Mouse (Mus musculus) midbrain, embryonic 14.5 days (tissue): Measurements from ENCODE around the gene Usp8. TPM values are rescaled to one million over a fixed set of nuclear protein-coding genes. Genes with fewer than 3 reads are reported as not detected.

ENCODE experiments used
- ATAC-seq: fragments of 200-750 bp; cut with Nextera tagmentation; 2 replicates; pipeline ENCODE4 v1.8.0; 2017; ENCODE audit warnings: moderate number of reproducible peaks, moderate library complexity; ENCODE audit not compliant: low FRiP score, low TSS enrichment
- DNase-seq: peaks from one replicate; pipeline ENCODE4 v3.0.0-alpha.2; 2015
- H3K27ac ChIP-seq: fragments of 300-500 bp; sonication (generic); replicated peaks from 2 replicates; pipeline ENCODE4 v1.5.1; 2014; ENCODE audit warnings: mild to moderate bottlenecking, low read depth, low read length, moderate library complexity
- H3K27me3 ChIP-seq: fragments of 300-500 bp; sonication (generic); 2 replicates; pipeline ENCODE4 v1.6.1; 2014; ENCODE audit warnings: low read length, control low read depth, mixed read lengths; ENCODE audit not compliant: control insufficient read depth, insufficient read depth
- H3K36me3 ChIP-seq: fragments of 300-500 bp; sonication (generic); 2 replicates; pipeline ENCODE4 v1.6.1; 2014; ENCODE audit warnings: low read length, control low read depth; ENCODE audit not compliant: control insufficient read depth, insufficient read depth
- H3K4me1 ChIP-seq: fragments of 300-500 bp; sonication (generic); 2 replicates; pipeline ENCODE4 v1.6.1; 2014; ENCODE audit warnings: mild to moderate bottlenecking, antibody characterized with exemption, low read length, control low read depth; ENCODE audit not compliant: control insufficient read depth, insufficient read depth
- H3K4me2 ChIP-seq: fragments of 300-500 bp; sonication (generic); 2 replicates; pipeline ENCODE4 v1.6.1; 2014; ENCODE audit warnings: mild to moderate bottlenecking, low read length, moderate library complexity
- H3K4me3 ChIP-seq: fragments of 300-500 bp; sonication (generic); replicated peaks from 2 replicates; pipeline ENCODE4 v1.5.1; 2014; ENCODE audit warnings: low read depth, low read length
- H3K9ac ChIP-seq: fragments of 300-500 bp; sonication (generic); replicated peaks from 2 replicates; pipeline ENCODE4 v1.6.1; 2014; ENCODE audit warnings: mild to moderate bottlenecking, low read length, moderate library complexity
- H3K9me3 ChIP-seq: fragments of 300-500 bp; sonication (generic); 2 replicates; pipeline ENCODE4 v1.6.1; 2016; ENCODE audit warnings: low read length, control low read depth, mixed read lengths; ENCODE audit not compliant: control insufficient read depth
- WGBS: fragments of 180-500 bp; shearing (Covaris S2); extraction: QIAGEN DNeasy Blood & Tissue Kit; methylation state at CpG from one replicate; pipeline ENCODE4 v1.1.7; 2014; 5-methylcytosine and 5-hydroxymethylcytosine counted together
- polyA plus RNA-seq: library from polyadenylated mRNA; unstranded; fragments of >200 nt; fragmentation: Nextera tagmentation; extraction: Ambion mirVana; gene quantifications from 2 replicates; pipeline ENCODE4 v1.2.1, GENCODE M21; 2014

Usp8 gene
- polyA plus RNA-seq, 1 experiment from 2014 or later, result 31.1 TPM

DNA sequence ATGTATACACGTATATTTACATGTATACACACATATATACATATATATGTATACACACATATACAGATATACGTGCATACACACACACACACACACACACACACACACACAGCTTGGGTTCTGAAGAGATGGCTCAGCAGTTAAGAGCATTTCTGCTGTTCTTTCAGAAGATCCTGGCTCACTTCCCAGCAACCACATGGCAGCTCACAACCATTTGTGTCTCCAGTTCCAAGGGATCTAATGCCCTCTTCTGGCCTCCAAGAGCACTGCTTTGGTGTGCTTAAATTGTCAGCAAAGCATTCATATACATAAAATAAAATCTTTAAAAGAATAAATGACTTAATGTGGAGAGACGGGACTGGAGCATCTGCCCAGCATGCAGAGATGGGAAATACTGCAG lies 75.3 kb downstream of the Usp8 start:
- Histone ChIP-seq H3K27me3 (no peaks in the 10 kb centered on the region), H3K36me3 (no peaks in the 10 kb centered on the region), H3K4me1 (no peaks in the 10 kb centered on the region), H3K9me3 (no peaks in the 10 kb centered on the region), H3K9ac (no peak overlapping the region), H3K4me3 (no peak overlapping the region), H3K27ac (no peak overlapping the region), H3K4me2 (no peak overlapping the region)
- WGBS, result 84% methylated on average over 3 of the region's 3 CpGs
- ATAC-seq (no peak), DNase-seq (peak; percentile 56)

DNA sequence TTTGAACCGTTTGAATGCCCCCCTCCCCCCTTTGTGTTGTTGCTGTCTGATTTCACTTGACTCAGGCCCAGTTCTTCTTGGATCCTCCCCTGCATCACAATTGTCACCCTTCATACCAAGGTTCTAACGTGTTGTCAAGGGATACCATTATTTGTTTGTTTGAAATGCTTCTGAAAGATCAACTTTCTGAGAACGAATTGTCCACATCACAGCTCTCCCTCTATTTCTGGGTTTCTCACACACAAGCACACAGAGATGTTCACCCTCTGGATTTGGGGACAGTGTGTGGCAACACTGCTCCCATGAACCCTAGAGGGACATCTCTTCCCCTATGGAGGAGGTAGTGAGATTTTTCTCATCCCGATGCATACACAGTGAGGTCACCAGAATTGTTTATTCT lies 76.2 kb downstream of the Usp8 start, which contains the start of gene Usp50:
Gene Usp50, minus strand, starts transcription at position 101 of the 400 bp plus-strand sequence.
- no peak for ATAC-seq
- WGBS, result 61% methylated on average over 4 of the region's 4 CpGs
- Histone ChIP-seq H3K27me3 (no peaks in the 10 kb centered on the region), H3K27ac (no peak within 1 kb of the TSS), H3K4me1 (no peaks in the 10 kb centered on the region), H3K36me3 (no peaks in the 10 kb centered on the region), H3K4me3 (no peak within 1 kb of the TSS), H3K4me2 (no peak within 1 kb of the TSS), H3K9ac (no peak within 1 kb of the TSS), H3K9me3 (no peaks in the 10 kb centered on the region)
- no peak for DNase-seq

DNA sequence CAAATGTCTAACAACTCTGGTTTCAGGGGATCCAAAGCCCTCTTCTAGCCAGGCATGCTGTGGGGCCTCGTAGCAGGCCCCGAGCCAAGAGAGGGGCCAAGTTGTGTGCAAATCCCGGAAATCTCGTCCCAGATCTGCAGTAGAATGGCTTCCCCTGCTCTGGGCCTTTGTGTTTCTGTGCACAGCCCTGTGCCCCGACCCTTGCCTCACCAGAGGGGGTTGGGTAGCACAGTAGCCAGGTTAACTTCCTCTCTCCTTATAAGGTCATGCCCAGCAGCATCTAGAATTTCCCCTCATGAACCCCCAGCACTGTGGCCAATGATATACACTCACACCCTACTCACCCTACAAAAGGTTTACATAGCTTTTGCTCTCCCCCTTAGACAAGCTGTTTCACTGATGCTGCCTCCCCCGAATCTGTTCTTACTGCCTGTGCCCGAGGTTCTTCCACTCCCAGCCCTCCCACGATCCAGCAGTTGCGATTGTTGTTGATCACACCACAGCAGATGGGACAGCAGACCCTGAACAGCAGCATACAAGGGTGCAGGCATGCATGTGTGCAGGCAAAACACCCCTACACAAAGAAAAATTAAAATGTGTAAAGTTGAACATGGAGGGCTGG lies 80.7 kb downstream of the Usp8 start:
- Histone ChIP-seq H3K9me3 (no peaks in the 10 kb centered on the region), H3K36me3 (peaks cover 30% of the 10 kb centered on the region), H3K27me3 (no peaks in the 10 kb centered on the region), H3K4me1 (no peaks in the 10 kb centered on the region), H3K4me3 (no peak overlapping the region), H3K27ac (no peak overlapping the region), H3K4me2 (no peak overlapping the region), H3K9ac (no peak overlapping the region)
- ATAC-seq (no peak), DNase-seq (peak; percentile 3)
- 58% methylated on average over 9 of the region's 9 CpGs for WGBS

DNA sequence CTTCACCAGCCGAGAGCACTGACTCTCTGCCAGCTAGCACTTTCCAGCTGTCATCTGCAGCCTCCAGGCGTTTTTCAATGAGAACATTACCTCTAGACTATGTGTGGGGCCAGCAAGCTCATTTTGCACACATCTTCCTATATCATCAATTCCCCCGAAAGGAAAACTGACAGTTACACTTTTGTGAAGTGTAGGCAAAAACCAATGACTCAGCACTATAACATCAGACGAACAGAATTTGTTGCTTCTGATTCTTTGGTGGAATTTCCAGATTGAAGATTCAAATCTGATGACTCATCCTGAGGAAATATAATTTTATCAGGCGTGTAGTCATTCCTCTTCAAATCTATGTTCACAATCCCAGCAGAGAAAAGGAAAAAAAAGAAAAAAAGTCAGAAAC lies 85.5 kb downstream of the Usp8 start:
- H3K4me3 ChIP-seq, result no peak overlapping the region
- H3K27me3 ChIP-seq, result no peaks in the 10 kb centered on the region
- ATAC-seq (no peak), DNase-seq (no peak)
- no peak overlapping the region for H3K9ac ChIP-seq
- H3K36me3 ChIP-seq, result peaks cover 64% of the 10 kb centered on the region
- no peaks in the 10 kb centered on the region for H3K4me1 ChIP-seq
- H3K27ac ChIP-seq, result no peak overlapping the region
- 84% methylated on average over 5 of the region's 5 CpGs for WGBS
- H3K4me2 ChIP-seq, result no peak overlapping the region
- H3K9me3 ChIP-seq, result no peaks in the 10 kb centered on the region

DNA sequence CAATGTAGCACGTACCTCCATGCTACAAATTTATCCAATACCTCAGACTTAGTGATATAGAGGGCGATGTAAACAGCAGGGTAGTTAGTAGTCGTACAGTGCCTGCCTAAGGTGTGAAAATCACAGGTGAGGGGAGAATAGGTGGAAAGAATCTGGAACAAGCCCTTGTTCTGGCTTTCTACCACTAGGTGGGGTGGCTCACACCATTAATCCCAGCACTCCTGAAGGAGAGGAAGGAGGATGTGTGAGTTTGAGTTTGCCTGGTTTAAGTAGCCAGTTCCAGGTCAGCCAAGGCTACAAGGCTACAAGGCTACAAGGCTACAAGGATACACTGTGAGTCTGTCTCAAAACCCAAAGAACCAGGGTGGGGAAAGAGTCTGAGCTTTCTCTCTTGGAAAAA lies 88.6 kb downstream of the Usp8 start:
- Histone ChIP-seq H3K27me3 (no peaks in the 10 kb centered on the region), H3K27ac (no peak overlapping the region), H3K9me3 (no peaks in the 10 kb centered on the region), H3K9ac (no peak overlapping the region), H3K4me1 (no peaks in the 10 kb centered on the region), H3K4me3 (no peak overlapping the region), H3K36me3 (peaks cover 77% of the 10 kb centered on the region), H3K4me2 (no peak overlapping the region)
- WGBS, result 94% methylated on average over 3 of the region's 3 CpGs
- DNase-seq (peak; percentile 7), ATAC-seq (no peak)

- H3K36me3 ChIP-seq, result peaks cover 75% of the 10 kb centered on the region
- DNase-seq (no peak), ATAC-seq (no peak)
- H3K9ac ChIP-seq, result no peak overlapping the region
- no peaks in the 10 kb centered on the region for H3K9me3 ChIP-seq
- no peak overlapping the region for H3K4me3 ChIP-seq
- WGBS, result 92% methylated on average over 5 of the region's 5 CpGs
- H3K27me3 ChIP-seq, result no peaks in the 10 kb centered on the region
- no peaks in the 10 kb centered on the region for H3K4me1 ChIP-seq
- no peak overlapping the region for H3K4me2 ChIP-seq
- H3K27ac ChIP-seq, result no peak overlapping the region
Observed at GRCm38 (mm10) chr2:126798455-126798854, 91.3 kb downstream of the Usp8 start.

- ATAC-seq (no peak), DNase-seq (no peak)
- Histone ChIP-seq H3K4me2 (no peak overlapping the region), H3K4me3 (no peak overlapping the region), H3K9me3 (no peaks in the 10 kb centered on the region), H3K27ac (no peak overlapping the region), H3K27me3 (no peaks in the 10 kb centered on the region), H3K9ac (no peak overlapping the region), H3K4me1 (no peaks in the 10 kb centered on the region), H3K36me3 (peaks cover 62% of the 10 kb centered on the region)
- WGBS, result 96% methylated on average over 3 of the region's 3 CpGs
Observed at GRCm38 (mm10) chr2:126801980-126802379, 94.9 kb downstream of the Usp8 start.

Other genes with a start within 250 kb of the Usp8 start
- gene Atp8b4, start 206.7 kb upstream of the Usp8 start, polyA plus RNA-seq, result 0.13 TPM in 1 of 2 replicates, not detected in the other
- 9.6 and 10.5 TPM in 2 replicates for gene Slc27a2, start 154.9 kb upstream of the Usp8 start, polyA plus RNA-seq
- gene Hdc, start 88.0 kb upstream of the Usp8 start, polyA plus RNA-seq, result 0.43 and 0.68 TPM in 2 replicates
- gene Gabpb1, start 31.0 kb upstream of the Usp8 start, polyA plus RNA-seq, result 45.5 and 62.1 TPM in 2 replicates
- 3.1 TPM in 2 replicates for gene Usp50, start 76.1 kb downstream of the Usp8 start, polyA plus RNA-seq
- gene Trpm7, start 168.9 kb downstream of the Usp8 start, polyA plus RNA-seq, result 38.0 and 38.8 TPM in 2 replicates
- gene Sppl2a, start 225.9 kb downstream of the Usp8 start, polyA plus RNA-seq, result 39.2 and 41.7 TPM in 2 replicates